Mouse (Mus musculus): ENCODE results near the gene 1190005I06Rik. TPM values are rescaled to one million over a fixed set of nuclear protein-coding genes. Genes with fewer than 3 reads are reported as not detected.

1190005I06Rik gene
- polyA plus RNA-seq, 1 experiment, result 4.9 TPM

- TF ChIP-seq MAX (IDR thresholded peaks at IDR 0.05; ENCODE audit: low read depth) (no peak), REST (IDR thresholded peaks at IDR 0.05; ENCODE audit: insufficient read depth, insufficient read length) (no peak), USF1 (IDR thresholded peaks at IDR 0.05; ENCODE audit: low read depth) (no peak)
- no peak overlapping the region for H3ac ChIP-seq (ENCODE audit: control insufficient read depth, insufficient read length)
These were observed 18.5 kb upstream of the 1190005I06Rik start for GRCm38 (mm10) chr8:120665726-120666455.

DNA sequence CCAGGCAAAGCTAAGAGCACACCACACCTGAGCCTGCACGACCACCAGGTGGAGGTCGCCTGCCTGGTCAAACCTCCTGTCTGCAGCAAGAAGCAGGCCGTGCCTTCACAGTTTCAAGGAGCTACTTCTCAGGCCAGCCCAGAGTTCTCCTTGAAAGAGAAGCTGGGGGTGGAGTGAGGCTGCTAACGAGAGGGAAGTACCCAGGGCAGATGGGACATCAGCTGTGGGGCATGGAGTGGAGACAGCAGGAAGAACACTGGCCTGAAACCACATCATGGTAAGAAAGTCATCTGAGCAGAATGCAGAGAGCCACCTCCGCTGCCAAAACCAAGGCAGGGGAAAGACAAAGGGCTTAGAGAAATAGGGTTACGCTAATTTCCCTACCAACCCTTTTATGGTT is 17.1 kb upstream of the 1190005I06Rik start:
- TF ChIP-seq TCF12 (IDR thresholded peaks at IDR 0.05; ENCODE audit: insufficient read depth, poor library complexity, severe bottlenecking) (no peak), REST (IDR thresholded peaks at IDR 0.05; ENCODE audit: insufficient read depth, insufficient read length) (no peak), POLR2AphosphoS2 (IDR thresholded peaks at IDR 0.05; ENCODE audit: insufficient read length, low read depth) (no peak), CEBPB (IDR thresholded peaks at IDR 0.05; ENCODE audit: insufficient read depth, poor library complexity, severe bottlenecking) (no peak), MAX (IDR thresholded peaks at IDR 0.05; ENCODE audit: low read depth) (no peak), E2F4 (IDR thresholded peaks at IDR 0.05; ENCODE audit: insufficient read depth) (no peak), SRF (IDR thresholded peaks at IDR 0.05; ENCODE audit: control insufficient read depth, insufficient read length, low read depth) (no peak), POLR2A (IDR thresholded peaks at IDR 0.05; ENCODE audit: insufficient read length, low read depth) (no peak), USF1 (IDR thresholded peaks at IDR 0.05; ENCODE audit: low read depth) (no peak), MYOD1 (IDR thresholded peaks at IDR 0.05; ENCODE audit: control insufficient read depth in 1 of 3, insufficient read length in 2 of 3, low read depth in 2 of 3) (no peak), TCF3 (IDR thresholded peaks at IDR 0.05; ENCODE audit: insufficient read length, low read depth) (no peak), MYOG (IDR thresholded peaks at IDR 0.05; ENCODE audit: control insufficient read depth in 1 of 3, insufficient read depth in 1 of 3, insufficient read length in 2 of 3, low read depth in 2 of 3) (no peak)
- Histone ChIP-seq H3K4me2 (ENCODE audit: low read depth) (no peak overlapping the region), H3ac (ENCODE audit: control insufficient read depth, insufficient read length) (no peak overlapping the region), H3K79me2 (ENCODE audit: control insufficient read depth, insufficient read depth) (peaks cover 85% of the 10 kb centered on the region), H3K27me3 (ENCODE audit: control insufficient read depth, insufficient read depth, insufficient read length) (no peaks in the 10 kb centered on the region), H3K36me3 (ENCODE audit: control insufficient read depth, insufficient read depth) (no peaks in the 10 kb centered on the region), H3K4me3 (no peak overlapping the region)

More at GRCm38 (mm10) chr8:120665726-120666455, 18.5 kb upstream of the 1190005I06Rik start:
- peaks cover 8% of the 10 kb centered on the region for H3K36me3 ChIP-seq (ENCODE audit: control insufficient read depth, insufficient read depth)
- H3K4me2 ChIP-seq (ENCODE audit: low read depth), result peak overlapping the region; percentile 87
- H3K79me2 ChIP-seq (ENCODE audit: control insufficient read depth, insufficient read depth), result peaks cover 94% of the 10 kb centered on the region
- peak overlapping the region; percentile 67 for H3K4me3 ChIP-seq
- no peaks in the 10 kb centered on the region for H3K27me3 ChIP-seq (ENCODE audit: control insufficient read depth, insufficient read depth, insufficient read length)

DNA sequence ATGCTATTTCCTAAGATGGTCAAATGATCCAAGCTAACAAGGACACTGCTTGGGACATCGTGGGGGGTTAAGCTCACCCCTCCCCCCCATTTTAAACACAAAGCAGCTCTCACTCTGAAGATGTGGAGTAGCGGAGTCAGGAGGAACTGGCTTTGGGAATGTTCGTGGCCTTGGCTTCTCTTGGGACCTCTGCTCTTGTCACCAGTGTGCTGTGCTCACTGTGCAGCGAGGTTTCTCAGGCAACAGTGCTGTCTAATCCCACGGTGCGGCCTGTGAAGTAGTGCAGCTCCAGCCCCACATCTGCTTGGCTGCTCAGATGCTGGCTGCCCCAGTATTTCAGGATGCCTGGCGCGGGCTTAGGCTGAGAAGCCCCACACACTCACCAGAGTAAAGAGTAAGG is 10.0 kb upstream of the 1190005I06Rik start:
- no peak for TF ChIP-seq USF1 (IDR thresholded peaks at IDR 0.05; ENCODE audit: low read depth)
- no peak for TF ChIP-seq CEBPB (IDR thresholded peaks at IDR 0.05; ENCODE audit: insufficient read depth, poor library complexity, severe bottlenecking)
- no peak for TF ChIP-seq MYOD1 (IDR thresholded peaks at IDR 0.05; ENCODE audit: control insufficient read depth in 1 of 3, insufficient read length in 2 of 3, low read depth in 2 of 3)
- TF ChIP-seq E2F4 (IDR thresholded peaks at IDR 0.05; ENCODE audit: insufficient read depth), result no peak
- no peak for TF ChIP-seq MYOG (IDR thresholded peaks at IDR 0.05; ENCODE audit: control insufficient read depth in 1 of 3, insufficient read depth in 1 of 3, insufficient read length in 2 of 3, low read depth in 2 of 3)
- no peak for TF ChIP-seq REST (IDR thresholded peaks at IDR 0.05; ENCODE audit: insufficient read depth, insufficient read length)
- TF ChIP-seq TCF12 (IDR thresholded peaks at IDR 0.05; ENCODE audit: insufficient read depth, poor library complexity, severe bottlenecking), result no peak
- TF ChIP-seq MAX (IDR thresholded peaks at IDR 0.05; ENCODE audit: low read depth), result no peak
- TF ChIP-seq TCF3 (IDR thresholded peaks at IDR 0.05; ENCODE audit: insufficient read length, low read depth), result no peak
- no peak for TF ChIP-seq SRF (IDR thresholded peaks at IDR 0.05; ENCODE audit: control insufficient read depth, insufficient read length, low read depth)
- TF ChIP-seq POLR2AphosphoS2 (IDR thresholded peaks at IDR 0.05; ENCODE audit: insufficient read length, low read depth), result no peak
- TF ChIP-seq POLR2A (IDR thresholded peaks at IDR 0.05; ENCODE audit: insufficient read length, low read depth), result no peak
- Histone ChIP-seq H3K27me3 (ENCODE audit: control insufficient read depth, insufficient read depth, insufficient read length) (no peaks in the 10 kb centered on the region), H3ac (ENCODE audit: control insufficient read depth, insufficient read length) (no peak overlapping the region), H3K4me2 (ENCODE audit: low read depth) (no peak overlapping the region), H3K4me3 (no peak overlapping the region), H3K79me2 (ENCODE audit: control insufficient read depth, insufficient read depth) (peaks cover 20% of the 10 kb centered on the region), H3K36me3 (ENCODE audit: control insufficient read depth, insufficient read depth) (peaks cover 19% of the 10 kb centered on the region)

DNA sequence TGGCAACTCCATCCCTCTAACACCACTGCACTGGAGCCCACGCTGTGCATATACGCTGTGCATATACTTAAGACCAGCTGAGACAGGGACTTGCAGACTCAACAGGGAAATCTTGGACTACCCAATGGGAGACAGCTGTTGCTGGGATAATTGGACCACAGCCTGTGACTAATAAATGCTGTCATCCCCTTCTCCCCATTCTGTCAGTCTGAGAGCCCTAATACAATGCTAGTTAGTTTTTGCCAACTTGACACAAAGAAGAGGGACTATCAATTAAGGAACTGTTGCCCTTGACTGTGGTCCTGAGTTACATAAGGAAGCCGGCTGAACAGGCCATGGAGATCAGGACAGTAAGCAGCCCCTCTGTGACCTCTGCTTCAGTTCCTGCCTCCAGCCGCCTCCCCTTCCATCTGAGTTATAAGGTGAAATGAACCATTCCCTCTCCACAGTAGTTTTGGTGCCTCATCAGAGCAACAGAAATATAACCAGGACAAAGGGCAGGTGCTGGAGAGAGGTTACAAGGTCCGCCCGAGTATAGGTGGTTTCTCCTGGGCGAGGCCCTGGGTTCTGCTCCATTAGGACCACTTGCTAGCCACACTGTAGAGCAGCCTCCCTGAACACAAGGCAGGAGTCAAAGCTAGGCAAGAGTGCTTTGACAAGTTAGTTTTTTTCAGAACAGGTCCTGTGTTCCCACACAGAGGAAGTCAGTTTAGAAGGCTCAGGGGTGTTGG is 9.1 kb upstream of the 1190005I06Rik start:
- H3ac ChIP-seq (ENCODE audit: control insufficient read depth, insufficient read length), result no peak overlapping the region
- peaks cover 19% of the 10 kb centered on the region for H3K36me3 ChIP-seq (ENCODE audit: control insufficient read depth, insufficient read depth)
- TF ChIP-seq E2F4 (IDR thresholded peaks at IDR 0.05; ENCODE audit: insufficient read depth), result no peak
- TF ChIP-seq REST (IDR thresholded peaks at IDR 0.05; ENCODE audit: insufficient read depth, insufficient read length), result no peak
- TF ChIP-seq MAX (IDR thresholded peaks at IDR 0.05; ENCODE audit: low read depth), result no peak
- no peak for TF ChIP-seq SRF (IDR thresholded peaks at IDR 0.05; ENCODE audit: control insufficient read depth, insufficient read length, low read depth)
- no peak for TF ChIP-seq TCF12 (IDR thresholded peaks at IDR 0.05; ENCODE audit: insufficient read depth, poor library complexity, severe bottlenecking)
- TF ChIP-seq POLR2AphosphoS2 (IDR thresholded peaks at IDR 0.05; ENCODE audit: insufficient read length, low read depth), result no peak
- TF ChIP-seq MYOG (IDR thresholded peaks at IDR 0.05; ENCODE audit: control insufficient read depth in 1 of 3, insufficient read depth in 1 of 3, insufficient read length in 2 of 3, low read depth in 2 of 3), result no peak
- no peak for TF ChIP-seq CEBPB (IDR thresholded peaks at IDR 0.05; ENCODE audit: insufficient read depth, poor library complexity, severe bottlenecking)
- TF ChIP-seq USF1 (IDR thresholded peaks at IDR 0.05; ENCODE audit: low read depth), result no peak
- TF ChIP-seq MYOD1 (IDR thresholded peaks at IDR 0.05; ENCODE audit: control insufficient read depth in 1 of 3, insufficient read length in 2 of 3, low read depth in 2 of 3), result no peak
- no peak for TF ChIP-seq POLR2A (IDR thresholded peaks at IDR 0.05; ENCODE audit: insufficient read length, low read depth)
- no peak for TF ChIP-seq TCF3 (IDR thresholded peaks at IDR 0.05; ENCODE audit: insufficient read length, low read depth)
- peaks cover 10% of the 10 kb centered on the region for H3K79me2 ChIP-seq (ENCODE audit: control insufficient read depth, insufficient read depth)
- no peaks in the 10 kb centered on the region for H3K27me3 ChIP-seq (ENCODE audit: control insufficient read depth, insufficient read depth, insufficient read length)
- no peak overlapping the region for H3K4me2 ChIP-seq (ENCODE audit: low read depth)
- H3K4me3 ChIP-seq, result no peak overlapping the region
